Mouse (Mus musculus) ES-E14 (cell line): ENCODE measurements around the gene Magi2. TPM values are rescaled to one million over a fixed set of nuclear protein-coding genes. Genes with fewer than 3 reads are reported as not detected.

Experiments used
- DNase-seq: peaks from one replicate; pipeline ENCODE4 v3.0.0-alpha.2; 2013; ENCODE audit warnings: low read depth, low spot score
- H3K27ac ChIP-seq: 2 replicates; pipeline ENCODE4 v1.5.1; 2012; ENCODE audit warnings: low read depth, mild to moderate bottlenecking, low read length, moderate library complexity, mixed read lengths; ENCODE audit not compliant: poor library complexity, insufficient read depth, severe bottlenecking
- H3K36me3 ChIP-seq: 2 replicates; pipeline ENCODE4 v1.6.1; 2012; ENCODE audit warnings: mild to moderate bottlenecking, low read length, moderate library complexity, mixed read lengths; ENCODE audit not compliant: control insufficient read depth, poor library complexity, insufficient read depth, severe bottlenecking
- H3K4me1 ChIP-seq, 2 experiments: fragments of 150-350 bp in 1 of 2; sonication (generic) in 1 of 2; 2 replicates each; pipeline ENCODE4 v1.6.1; 2012; ENCODE audit warnings: low read length in 2 of 2, mild to moderate bottlenecking in 1 of 2, mixed read lengths in 1 of 2; ENCODE audit not compliant: control insufficient read depth in 2 of 2, insufficient read depth in 2 of 2, poor library complexity in 1 of 2
- H3K4me3 ChIP-seq, 2 experiments: fragments of 150-350 bp in 1 of 2; sonication (generic) in 1 of 2; 2 replicates each; pipeline ENCODE4 v1.5.1; 2012; ENCODE audit warnings: low read length in 2 of 2, low read depth in 1 of 2, mild to moderate bottlenecking in 1 of 2, mixed read lengths in 1 of 2; ENCODE audit not compliant: insufficient read depth in 1 of 2, poor library complexity in 1 of 2, severe bottlenecking in 1 of 2
- H3K9ac ChIP-seq: 2 replicates; pipeline ENCODE4 v1.6.1; 2012; ENCODE audit warnings: low read depth, mild to moderate bottlenecking, low read length, mixed read lengths; ENCODE audit not compliant: poor library complexity, insufficient read depth, severe bottlenecking
- H3K9me3 ChIP-seq: fragments of 150-350 bp; sonication (generic); 2 replicates; pipeline ENCODE4 v1.6.1; 2012; ENCODE audit warnings: low read depth, mild to moderate bottlenecking, low read length; ENCODE audit not compliant: control insufficient read depth, insufficient read depth
- CHD2 ChIP-seq: IDR thresholded peaks from 2 replicates; pipeline ENCODE4 v1.6.1; 2014; ENCODE audit warnings: mild to moderate bottlenecking, low read depth, low read length, inconsistent platforms
- HCFC1 ChIP-seq: IDR thresholded peaks from 2 replicates; pipeline ENCODE4 v1.6.1; 2012; ENCODE audit warnings: low read length, inconsistent platforms, borderline replicate concordance; ENCODE audit not compliant: insufficient read depth
- MAFK ChIP-seq: IDR thresholded peaks from 2 replicates; pipeline ENCODE4 v1.6.1; 2014; ENCODE audit warnings: mild to moderate bottlenecking, low read depth, low read length, inconsistent platforms; ENCODE audit not compliant: insufficient read depth
- ZC3H11A ChIP-seq: IDR thresholded peaks from 2 replicates; pipeline ENCODE4 v1.6.1; 2012; ENCODE audit warnings: low read depth, mild to moderate bottlenecking, inconsistent platforms, low read length, borderline replicate concordance
- ZNF384 ChIP-seq: IDR thresholded peaks from 2 replicates; pipeline ENCODE4 v1.6.1; 2012; ENCODE audit warnings: low read depth, low read length, inconsistent platforms
- in situ Hi-C, 2 experiments: fragments of 600-800 bp; cut with MboI; formaldehyde crosslinking; loops; one replicate each; pipeline ENCODE4 v1.15.1; 2025; ENCODE audit warnings: low sequenced_read_pairs in 2 of 2, inconsistent platforms in 1 of 2; ENCODE audit not compliant: unreplicated experiment in 2 of 2
- total RNA-seq: library from RNA; depleted of rRNA; stranded (reverse); fragments of 300-350 nt; gene quantifications from 2 replicates; pipeline ENCODE4 v1.2.3, GENCODE M21; 2012

The Magi2 gene
- total RNA-seq, 1 experiment: 0.85 TPM

DNA sequence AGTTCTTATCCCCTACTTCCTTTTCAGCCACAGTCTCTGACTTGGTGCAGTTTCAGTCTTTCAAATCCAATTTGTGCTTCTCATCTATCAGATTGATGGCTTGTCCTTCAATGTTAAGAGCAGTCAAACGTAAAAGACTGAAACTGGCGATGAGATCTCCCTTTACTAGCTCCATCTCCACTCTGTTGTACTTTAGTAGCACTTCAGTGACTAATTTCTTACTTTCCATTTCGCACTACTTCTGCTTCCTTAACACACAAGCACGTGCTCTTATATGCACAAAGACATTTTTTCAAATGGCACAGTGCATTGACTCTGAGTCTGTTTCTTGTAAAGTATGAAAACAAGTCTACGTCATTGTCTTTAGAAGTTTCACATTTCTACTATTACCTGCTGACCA, 439.6 kb downstream of the Magi2 start:
- H3K4me3 ChIP-seq: no peak overlapping the region
- H3K27ac ChIP-seq: no peak overlapping the region
- H3K4me1 ChIP-seq: no peaks in the 10 kb centered on the region
- in situ Hi-C loops: no loop called here
- TF ChIP-seq HCFC1: no peak
- TF ChIP-seq CHD2: no peak
- no peak for TF ChIP-seq ZC3H11A
- no peak for TF ChIP-seq MAFK
- no peak for TF ChIP-seq ZNF384
- H3K36me3 ChIP-seq: no peaks in the 10 kb centered on the region
- H3K9ac ChIP-seq: no peak overlapping the region
- DNase-seq: no peak
- H3K9me3 ChIP-seq: no peaks in the 10 kb centered on the region

DNA sequence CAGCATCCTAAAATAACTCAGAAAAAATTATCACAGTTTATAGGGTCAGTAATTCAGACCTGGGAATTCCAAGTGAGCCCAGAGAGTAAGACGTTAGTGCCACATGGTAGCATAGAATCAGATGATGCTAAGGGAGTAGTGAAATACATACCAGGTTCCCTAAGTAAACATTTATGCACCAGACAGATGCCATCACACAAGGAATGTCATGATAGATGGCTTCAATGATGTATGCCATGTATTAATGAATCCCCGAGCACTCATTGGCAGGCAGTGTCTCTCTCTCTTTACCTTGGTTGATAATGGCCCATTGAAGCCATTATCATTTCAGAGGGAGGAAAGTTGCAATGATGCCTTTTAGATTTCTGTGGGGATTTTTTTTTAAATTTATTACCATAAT, 490.5 kb downstream of the Magi2 start:
- no peaks in the 10 kb centered on the region for H3K36me3 ChIP-seq
- in situ Hi-C loops: no loop called here
- no peaks in the 10 kb centered on the region for H3K4me1 ChIP-seq
- no peaks in the 10 kb centered on the region for H3K9me3 ChIP-seq
- no peak overlapping the region for H3K27ac ChIP-seq
- H3K9ac ChIP-seq: no peak overlapping the region
- TF ChIP-seq ZC3H11A (no peak), ZNF384 (no peak), HCFC1 (no peak), MAFK (no peak), CHD2 (no peak)
- no peak for DNase-seq
- no peak overlapping the region for H3K4me3 ChIP-seq

DNA sequence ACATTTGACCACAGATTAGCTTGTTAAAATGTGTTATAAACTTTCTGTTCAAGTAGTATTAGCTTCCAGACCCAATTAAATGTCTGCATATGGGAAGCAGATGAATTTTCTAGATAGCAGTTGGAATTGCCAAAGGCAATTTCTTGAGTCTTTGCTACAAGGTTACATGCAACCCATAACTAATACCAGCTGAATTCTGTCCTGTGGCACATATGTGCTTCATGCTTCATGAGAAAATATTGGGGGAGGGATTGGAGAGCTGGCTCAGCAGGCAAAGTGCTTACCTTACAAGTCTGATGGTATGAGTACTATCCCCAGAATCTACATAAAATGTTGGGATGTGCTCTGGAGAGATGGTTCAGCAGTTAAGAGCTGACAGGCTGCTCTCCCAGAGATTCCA, 499.4 kb downstream of the Magi2 start:
- H3K4me1 ChIP-seq: no peaks in the 10 kb centered on the region
- in situ Hi-C loops: no loop called here
- no peak overlapping the region for H3K4me3 ChIP-seq
- no peaks in the 10 kb centered on the region for H3K36me3 ChIP-seq
- H3K27ac ChIP-seq: no peak overlapping the region
- DNase-seq: no peak
- H3K9ac ChIP-seq: no peak overlapping the region
- H3K9me3 ChIP-seq: no peaks in the 10 kb centered on the region
- TF ChIP-seq HCFC1 (no peak), ZNF384 (no peak), ZC3H11A (no peak), MAFK (no peak), CHD2 (no peak)

DNA sequence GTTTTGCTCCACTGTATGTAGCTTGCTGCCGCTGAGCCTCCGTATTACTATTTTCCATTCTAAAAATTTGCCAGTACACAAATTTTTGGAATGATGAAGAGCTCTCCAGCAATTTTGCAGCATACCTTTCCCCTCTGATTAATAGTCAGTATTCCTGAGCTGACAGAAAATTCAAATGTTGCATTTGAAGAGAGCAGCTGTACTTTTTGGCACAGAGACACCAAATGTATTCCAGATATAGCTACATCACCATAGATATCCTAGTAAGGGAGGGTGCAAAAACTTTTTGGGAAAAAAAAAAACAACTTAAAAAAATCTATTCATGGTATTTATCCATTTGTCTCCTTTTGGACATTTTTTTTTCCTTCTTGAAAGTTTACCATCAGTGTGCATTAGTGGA, 518.5 kb downstream of the Magi2 start:
- Histone ChIP-seq H3K4me3 (no peak overlapping the region), H3K27ac (no peak overlapping the region), H3K36me3 (no peaks in the 10 kb centered on the region), H3K9me3 (no peaks in the 10 kb centered on the region), H3K9ac (no peak overlapping the region), H3K4me1 (no peaks in the 10 kb centered on the region)
- TF ChIP-seq ZC3H11A (no peak), CHD2 (no peak), MAFK (no peak), HCFC1 (no peak)
- no peak for DNase-seq
- in situ Hi-C loops: no loop called here

DNA sequence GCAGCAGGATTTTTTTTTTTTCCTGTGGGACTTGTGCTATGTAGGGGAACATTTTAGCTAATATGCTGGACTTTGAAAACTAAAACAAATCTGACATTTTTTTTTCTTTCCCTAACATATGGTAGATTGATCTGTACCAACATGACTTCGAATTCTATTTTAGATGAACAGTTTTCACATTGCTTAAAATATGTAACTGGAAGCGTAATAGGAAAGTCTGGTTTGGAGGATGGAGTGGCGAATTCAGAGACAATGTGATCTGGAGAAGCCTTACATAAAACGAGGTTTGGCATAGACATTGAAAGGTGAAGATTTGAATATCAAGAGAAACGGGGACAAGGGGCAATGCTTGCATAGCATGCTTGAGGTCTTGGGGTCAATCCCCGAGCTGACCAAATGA, 519.1 kb downstream of the Magi2 start:
- H3K9me3 ChIP-seq: no peaks in the 10 kb centered on the region
- TF ChIP-seq MAFK (no peak), HCFC1 (no peak), ZC3H11A (no peak), CHD2 (no peak), ZNF384 (no peak)
- DNase-seq: no peak
- H3K36me3 ChIP-seq: no peaks in the 10 kb centered on the region
- H3K27ac ChIP-seq: no peak overlapping the region
- no peak overlapping the region for H3K4me3 ChIP-seq
- no peak overlapping the region for H3K9ac ChIP-seq
- in situ Hi-C loops: no loop called here
- H3K4me1 ChIP-seq: no peaks in the 10 kb centered on the region
